ENCODE assay signal across 10 mouse cellular contexts in the genomic region with DNA sequence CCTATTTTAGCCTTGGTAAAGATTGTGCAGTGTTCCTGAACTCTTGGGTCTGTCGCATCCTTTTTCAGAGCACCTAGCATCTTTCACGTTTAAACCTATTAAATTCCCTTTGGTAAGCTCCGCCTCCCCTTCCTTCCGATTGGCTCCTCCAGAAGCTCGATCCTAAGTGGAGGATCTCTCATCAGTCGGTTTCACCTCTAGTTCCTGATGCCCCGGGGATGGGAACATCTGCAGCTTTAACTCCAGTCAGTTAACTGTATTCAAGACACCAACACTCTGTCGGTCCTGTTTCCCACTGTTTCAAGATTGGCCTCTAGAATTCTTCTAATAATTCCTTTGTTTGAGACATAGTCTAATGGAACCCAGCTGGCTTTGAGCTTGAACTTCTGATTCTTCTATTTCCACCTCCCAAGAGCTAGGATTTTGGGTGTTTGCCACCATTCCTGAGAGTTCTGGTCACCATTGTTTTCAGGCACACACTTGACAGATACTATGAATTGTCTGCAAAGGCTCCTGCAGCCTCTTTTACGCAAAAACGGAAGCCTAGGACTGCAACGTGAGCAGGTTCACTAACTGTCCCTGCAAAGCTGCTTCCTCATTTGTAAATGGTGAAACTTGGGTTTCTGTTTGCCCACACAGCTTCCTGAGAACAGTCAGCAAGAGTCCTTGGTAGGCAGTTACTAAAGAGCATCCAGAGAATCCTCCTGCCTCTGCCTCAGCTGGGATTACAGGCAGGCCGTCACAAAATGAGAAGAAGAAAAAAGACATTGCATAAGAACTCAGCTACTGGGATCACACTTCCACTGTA. TPM values are rescaled to one million over a fixed set of nuclear protein-coding genes. Genes with fewer than 3 reads are reported as not detected.
DNase-seq lines count a peak whose midpoint lies in the region; ATAC-seq lines count a peak whose summit lies in the region.
"Had no signal": no experiment of that assay in that cellular context is flagged by ENCODE, and none has a peak within 500 bp of the region (broad histone marks: within the 10 kb centered on the region; RNA-seq: fewer than 3 reads in every experiment).

No protein-coding gene starts in this region.

- no peaks in the 10 kb centered on the region for H3K9me3 ChIP-seq in heart, embryonic 16.5 days (replicated peaks; ENCODE audit: control insufficient read depth, low read length)
- no peaks in the 10 kb centered on the region for H3K9me3 ChIP-seq in heart, embryonic 12.5 days (replicated peaks)
- H3K9me3 ChIP-seq: midbrain, embryonic 10.5 days had no signal

- DNase-seq in ES-CJ7 (ENCODE audit: low read depth, low spot score): peak; percentile 68
- peak; percentile 85 for DNase-seq in induced T-regulatory cell, adult 2 months (ENCODE audit: low read depth)
- no peak for DNase-seq in kidney, adult 11 months
- no peak for DNase-seq in layer of hippocampus, adult 11-12 months (ENCODE audit: low spot score)

- H3K4me1 ChIP-seq in heart, embryonic 16.5 days (ENCODE audit: control insufficient read depth, insufficient read depth, low read length): peaks cover 15% of the 10 kb centered on the region
- H3K4me1 ChIP-seq in heart, embryonic 12.5 days (replicated peaks): peaks cover 16% of the 10 kb centered on the region

- ATAC-seq in heart, embryonic 16.5 days (replicated peaks; ENCODE audit: extremely low read depth, insufficient read depth, low FRiP score): no peak
- no peak for ATAC-seq in heart, embryonic 12.5 days (ENCODE audit: insufficient number of reproducible peaks, low FRiP score)
- ATAC-seq in neutrophil, adult 5-6 weeks (ENCODE audit: extremely low read depth, insufficient number of reproducible peaks, low FRiP score, poor library complexity, severe bottlenecking): peak; percentile 45
- ATAC-seq in frontal cortex, adult (ENCODE audit: low TSS enrichment): no peak

- no peak overlapping the region for H3K4me3 ChIP-seq in heart, embryonic 16.5 days (ENCODE audit: low read length)
- H3K4me3 ChIP-seq in heart, embryonic 12.5 days: no peak overlapping the region
- H3K4me3 ChIP-seq: midbrain, embryonic 10.5 days had no signal

- no peaks in the 10 kb centered on the region for H3K27me3 ChIP-seq in heart, embryonic 16.5 days (ENCODE audit: control insufficient read depth, insufficient read depth, low read length)
- no peaks in the 10 kb centered on the region for H3K27me3 ChIP-seq in heart, embryonic 12.5 days (replicated peaks)

- H3K4me2 ChIP-seq in heart, embryonic 16.5 days (ENCODE audit: low read depth, low read length): peak overlapping the region; percentile 26; the same call in 1 of the 2 replicates
- no peak overlapping the region for H3K4me2 ChIP-seq in heart, embryonic 12.5 days

- H3K27ac ChIP-seq in heart, embryonic 16.5 days (ENCODE audit: low read length): peak overlapping the region; percentile 27; the same call in 1 of the 2 replicates
- no peak overlapping the region for H3K27ac ChIP-seq in heart, embryonic 12.5 days (ENCODE audit: poor library complexity, severe bottlenecking)
- H3K27ac ChIP-seq: midbrain, embryonic 10.5 days had no signal

- H3K36me3 ChIP-seq in heart, embryonic 16.5 days (ENCODE audit: control insufficient read depth, insufficient read depth): no peaks in the 10 kb centered on the region
- H3K36me3 ChIP-seq in heart, embryonic 12.5 days: no peaks in the 10 kb centered on the region

- no peak overlapping the region for H3K9ac ChIP-seq in heart, embryonic 16.5 days (ENCODE audit: low read length)
- no peak overlapping the region for H3K9ac ChIP-seq in heart, embryonic 12.5 days

- 39% methylated on average over 12 of the region's 12 CpGs for WGBS in heart, embryonic 16.5 days
- WGBS in heart, embryonic 12.5 days: 42% methylated on average over 12 of the region's 12 CpGs

RNA-seq across cellular contexts. Expression of a gene that starts 3.5 kb away (rescaled TPM):
- polyA plus RNA-seq in heart, embryonic 16.5 days (2015; fragmentation: Nextera tagmentation; extraction: Ambion mirVana): 399 and 472 TPM in 2 replicates
- 386 and 405 TPM in 2 replicates for polyA plus RNA-seq in heart, embryonic 12.5 days (2016; fragmentation: Nextera tagmentation; extraction: Ambion mirVana)
- 622 and 656 TPM in 2 replicates for total RNA-seq in neutrophil, adult 5-6 weeks (2017)

RNA-seq across cellular contexts. Expression of a gene that starts 5.1 kb away (rescaled TPM):
- polyA plus RNA-seq in heart, embryonic 16.5 days (2015; fragmentation: Nextera tagmentation; extraction: Ambion mirVana): 143 and 150 TPM in 2 replicates
- polyA plus RNA-seq in heart, embryonic 12.5 days (2016; fragmentation: Nextera tagmentation; extraction: Ambion mirVana): 140 and 145 TPM in 2 replicates
- total RNA-seq in neutrophil, adult 5-6 weeks (2017): 292 TPM in 2 replicates

RNA-seq across cellular contexts. Expression of a gene that starts 10.8 kb away (rescaled TPM):
- polyA plus RNA-seq in heart, embryonic 16.5 days (2015; fragmentation: Nextera tagmentation; extraction: Ambion mirVana): 49.1 and 78.9 TPM in 2 replicates
- 55.7 and 61.9 TPM in 2 replicates for polyA plus RNA-seq in heart, embryonic 12.5 days (2016; fragmentation: Nextera tagmentation; extraction: Ambion mirVana)
- total RNA-seq in neutrophil, adult 5-6 weeks (2017): 473 and 479 TPM in 2 replicates

RNA-seq across cellular contexts. Expression of a gene that starts 55.6 kb away (rescaled TPM):
- polyA plus RNA-seq in heart, embryonic 16.5 days (2015; fragmentation: Nextera tagmentation; extraction: Ambion mirVana): 4.3 and 4.5 TPM in 2 replicates
- polyA plus RNA-seq in heart, embryonic 12.5 days (2016; fragmentation: Nextera tagmentation; extraction: Ambion mirVana): 23.6 and 28.1 TPM in 2 replicates
- 0.98 TPM in 1 of 2 replicates, not detected in the other for total RNA-seq in neutrophil, adult 5-6 weeks (2017)
- total RNA-seq: layer of hippocampus, postnatal 14 days had no signal

Comparison
In these comparisons a context has a peak if more than half of its experiments do, and no peak if none do; other contexts are left out.
1. DNase-seq: peak in ES-CJ7 (single experiment) and induced T-regulatory cell, adult 2 months (single experiment); none in kidney, adult 11 months (single experiment) and layer of hippocampus, adult 11-12 months (single experiment).